Mouse (Mus musculus): ENCODE results near the gene Sms. TPM values are rescaled to one million over a fixed set of nuclear protein-coding genes. Genes with fewer than 3 reads are reported as not detected.

The Sms gene
- total RNA-seq, 2 experiments from 2014 or later, result 66.5 to 72.2 TPM

- peak; percentile 78 for ATAC-seq (replicated peaks; ENCODE audit: poor library complexity)
These were observed 29.4 kb downstream of the Sms start for GRCm38 (mm10) chrX:157462716-157463115.

GRCm38 (mm10) chrX:157454430-157454829 is 37.7 kb downstream of the Sms start:
- peak; percentile 97 for ATAC-seq (replicated peaks; ENCODE audit: poor library complexity)

GRCm38 (mm10) chrX:157449000-157449399 is 43.1 kb downstream of the Sms start:
- ATAC-seq (replicated peaks; ENCODE audit: poor library complexity), result no peak

GRCm38 (mm10) chrX:157447431-157447830 is 44.7 kb downstream of the Sms start:
- no peak for ATAC-seq (replicated peaks; ENCODE audit: poor library complexity)

- ATAC-seq (replicated peaks; ENCODE audit: poor library complexity), result no peak
These were observed 57.3 kb downstream of the Sms start for GRCm38 (mm10) chrX:157434768-157435167.

- no peak for ATAC-seq (replicated peaks; ENCODE audit: poor library complexity)
These were observed 72.6 kb downstream of the Sms start for GRCm38 (mm10) chrX:157419451-157419850.

GRCm38 (mm10) chrX:157415212-157415611 is 76.9 kb downstream of the Sms start, which contains the start of gene Phex:
Gene Phex (minus strand): TSS chrX:157415312.
- no peak for ATAC-seq (replicated peaks; ENCODE audit: poor library complexity)

- no peak for ATAC-seq (replicated peaks; ENCODE audit: poor library complexity)
These were observed 87.2 kb downstream of the Sms start for GRCm38 (mm10) chrX:157404919-157405318.

Other genes starting within 250 kb of the Sms start
- gene Phex, start 77.0 kb downstream of the Sms start, total RNA-seq (2015), result 0.05 and 0.10 TPM in 2 replicates
- 0.20 and 0.21 TPM in 2 replicates for gene Phex, start 77.0 kb downstream of the Sms start, total RNA-seq (2017)
- 4.3 and 8.7 TPM in 2 replicates for gene Yy2, start 76.7 kb upstream of the Sms start, total RNA-seq (2015)
- 2.9 and 4.0 TPM in 2 replicates for gene Yy2, start 76.7 kb upstream of the Sms start, total RNA-seq (2017)
- 24.9 and 28.4 TPM in 2 replicates for gene Mbtps2, start 106.4 kb upstream of the Sms start, total RNA-seq (2015)
- gene Mbtps2, start 106.4 kb upstream of the Sms start, total RNA-seq (2017), result 9.5 and 14.1 TPM in 2 replicates
- gene Smpx, start 206.6 kb upstream of the Sms start, total RNA-seq (2015), result not detected in 2 replicates
- gene Smpx, start 206.6 kb upstream of the Sms start, total RNA-seq (2017), result not detected in 2 replicates

Measured in megakaryocyte progenitor cell, adult 5-6 weeks (primary cell).